Mouse (Mus musculus): ENCODE measurements around the gene Arhgap10. TPM values are rescaled to one million over a fixed set of nuclear protein-coding genes. Genes with fewer than 3 reads are reported as not detected.

Gene Arhgap10
- total and polyA plus RNA-seq, 2 experiments from 2014 or later = 4.2 to 5.2 TPM

DNA sequence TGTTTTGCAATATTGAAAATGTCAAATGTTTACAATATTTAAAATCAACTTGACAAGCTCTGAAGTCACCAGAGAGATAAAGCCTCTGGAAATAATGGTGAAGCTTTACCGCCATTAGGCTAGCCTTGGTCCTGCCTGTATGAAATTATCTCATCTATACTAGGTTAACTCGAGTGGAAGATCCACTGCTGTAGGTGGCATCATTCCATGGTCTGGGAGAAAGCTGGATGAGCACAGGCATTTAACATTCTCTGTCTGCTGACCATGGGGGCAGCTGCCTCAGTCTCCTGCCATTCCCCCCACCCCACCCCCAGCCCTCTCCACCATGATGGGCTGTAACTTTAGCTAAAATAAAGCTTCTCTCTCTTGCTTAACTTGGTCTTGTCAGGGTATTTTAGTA, 200.0 kb downstream of the Arhgap10 start:
- H3K4me2 ChIP-seq (ENCODE audit: low read depth, low read length) = no peak overlapping the region
- no peaks in the 10 kb centered on the region for H3K36me3 ChIP-seq (ENCODE audit: insufficient read depth, low read length)
- H3K9me3 ChIP-seq (ENCODE audit: low read length) = no peaks in the 10 kb centered on the region
- WGBS = 76% methylated on average over 2 of the region's 2 CpGs
- no peak for TF ChIP-seq CTCF (IDR thresholded peaks at IDR 0.05; ENCODE audit: low read depth)
- no peak for DNase-seq (ENCODE audit: low spot score)
- no peak overlapping the region for H3K4me3 ChIP-seq (ENCODE audit: low read length)
- H3K9ac ChIP-seq (replicated peaks; ENCODE audit: low read length) = no peak overlapping the region
- peaks cover 4% of the 10 kb centered on the region for H3K4me1 ChIP-seq (ENCODE audit: insufficient read depth, low read length)
- ATAC-seq = no peak
- H3K27ac ChIP-seq = no peak overlapping the region
- H3K27me3 ChIP-seq (ENCODE audit: insufficient read depth, low read length) = no peaks in the 10 kb centered on the region

- DNase-seq (ENCODE audit: low spot score) (peak; percentile 57), ATAC-seq (peak; percentile 47)
- WGBS = 38% methylated on average over 3 of the region's 3 CpGs
- Histone ChIP-seq H3K27me3 (ENCODE audit: insufficient read depth, low read length) (no peaks in the 10 kb centered on the region), H3K9me3 (ENCODE audit: low read length) (no peaks in the 10 kb centered on the region), H3K4me1 (ENCODE audit: insufficient read depth, low read length) (peaks cover 4% of the 10 kb centered on the region), H3K9ac (replicated peaks; ENCODE audit: low read length) (no peak overlapping the region), H3K36me3 (ENCODE audit: insufficient read depth, low read length) (no peaks in the 10 kb centered on the region), H3K4me3 (ENCODE audit: low read length) (no peak overlapping the region), H3K27ac (no peak overlapping the region), H3K4me2 (ENCODE audit: low read depth, low read length) (no peak overlapping the region)
- TF ChIP-seq CTCF (IDR thresholded peaks at IDR 0.05; ENCODE audit: low read depth) = no peak
These were observed 204.8 kb downstream of the Arhgap10 start for GRCm38 (mm10) chr8:77313003-77313402.

DNA sequence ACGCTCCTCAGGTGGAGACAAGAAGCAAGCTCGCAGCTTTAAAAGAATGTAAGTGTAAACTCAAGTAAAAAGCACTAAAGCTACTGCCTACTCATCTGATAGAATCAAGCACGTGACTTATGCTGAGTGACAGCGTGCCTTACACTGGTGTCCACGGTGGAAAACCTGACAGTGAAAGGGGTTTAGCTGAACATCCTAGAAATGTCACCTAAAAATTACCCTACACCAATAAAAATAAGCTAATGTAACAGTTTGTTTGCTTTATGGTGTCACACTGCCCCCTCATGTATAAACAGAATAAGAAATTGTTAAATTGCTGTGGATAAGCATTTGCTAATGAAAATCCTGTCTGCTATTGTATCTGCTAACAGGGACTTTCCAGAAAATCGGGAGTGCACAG, 206.0 kb downstream of the Arhgap10 start:
- TF ChIP-seq CTCF (IDR thresholded peaks at IDR 0.05; ENCODE audit: low read depth) = peak; percentile 65
- DNase-seq (ENCODE audit: low spot score) = peak; percentile 61

GRCm38 (mm10) chr8:77310541-77310940, 207.2 kb downstream of the Arhgap10 start:
- Histone ChIP-seq H3K36me3 (ENCODE audit: insufficient read depth, low read length) (no peaks in the 10 kb centered on the region), H3K9ac (replicated peaks; ENCODE audit: low read length) (no peak overlapping the region), H3K9me3 (ENCODE audit: low read length) (no peaks in the 10 kb centered on the region), H3K27ac (no peak overlapping the region), H3K4me2 (ENCODE audit: low read depth, low read length) (no peak overlapping the region), H3K4me1 (ENCODE audit: insufficient read depth, low read length) (peaks cover 4% of the 10 kb centered on the region), H3K27me3 (ENCODE audit: insufficient read depth, low read length) (no peaks in the 10 kb centered on the region), H3K4me3 (ENCODE audit: low read length) (no peak overlapping the region)
- 84% methylated on average over 10 of the region's 10 CpGs for WGBS
- no peak for DNase-seq (ENCODE audit: low spot score)
- TF ChIP-seq CTCF (IDR thresholded peaks at IDR 0.05; ENCODE audit: low read depth) = no peak
- no peak for ATAC-seq

More for the DNA sequence above, 206.0 kb downstream of the Arhgap10 start:
- Histone ChIP-seq H3K4me1 (ENCODE audit: insufficient read depth, low read length) (peaks cover 4% of the 10 kb centered on the region), H3K9me3 (ENCODE audit: low read length) (no peaks in the 10 kb centered on the region), H3K4me2 (ENCODE audit: low read depth, low read length) (no peak overlapping the region), H3K36me3 (ENCODE audit: insufficient read depth, low read length) (no peaks in the 10 kb centered on the region), H3K27ac (no peak overlapping the region), H3K4me3 (ENCODE audit: low read length) (no peak overlapping the region), H3K27me3 (ENCODE audit: insufficient read depth, low read length) (no peaks in the 10 kb centered on the region), H3K9ac (replicated peaks; ENCODE audit: low read length) (no peak overlapping the region)
- ATAC-seq = peak; percentile 63; the same call in 1 of the 2 replicates
- WGBS = 73% methylated on average over 6 of the region's 6 CpGs

DNA sequence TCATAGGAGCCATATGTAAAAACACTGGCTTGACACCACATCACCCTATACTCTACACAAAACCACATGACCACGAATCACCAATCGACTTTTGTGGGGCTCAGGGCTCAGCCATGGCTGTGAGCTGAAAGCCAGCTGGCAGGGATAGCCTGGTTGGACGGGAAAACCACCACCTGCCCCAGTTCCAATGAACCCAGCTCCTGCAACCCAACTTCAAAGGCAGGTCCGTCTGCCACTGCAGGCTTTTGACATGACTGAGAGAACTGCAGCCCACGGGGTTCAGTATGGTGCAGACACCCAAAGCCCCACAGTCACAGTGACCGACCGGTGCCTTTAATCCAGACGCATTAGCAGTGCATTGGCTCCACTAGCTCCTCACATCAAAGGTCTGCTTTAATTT, 207.7 kb downstream of the Arhgap10 start:
- H3K4me3 ChIP-seq (ENCODE audit: low read length) = no peak overlapping the region
- 77% methylated on average over 8 of the region's 8 CpGs for WGBS

GRCm38 (mm10) chr8:77294599-77294998, 223.2 kb downstream of the Arhgap10 start:
- no peak overlapping the region for H3K9ac ChIP-seq (replicated peaks; ENCODE audit: low read length)
- no peaks in the 10 kb centered on the region for H3K4me1 ChIP-seq (ENCODE audit: insufficient read depth, low read length)
- no peak overlapping the region for H3K27ac ChIP-seq
- H3K27me3 ChIP-seq (ENCODE audit: insufficient read depth, low read length) = no peaks in the 10 kb centered on the region
- TF ChIP-seq CTCF (IDR thresholded peaks at IDR 0.05; ENCODE audit: low read depth) = no peak
- 81% methylated on average over 11 of the region's 11 CpGs for whole genome bisulfite sequencing
- no peaks in the 10 kb centered on the region for H3K9me3 ChIP-seq (ENCODE audit: low read length)
- H3K36me3 ChIP-seq (ENCODE audit: insufficient read depth, low read length) = no peaks in the 10 kb centered on the region
- DNase-seq (ENCODE audit: low spot score) (no peak), ATAC-seq (no peak)
- H3K4me3 ChIP-seq (ENCODE audit: low read length) = no peak overlapping the region
- H3K4me2 ChIP-seq (ENCODE audit: low read depth, low read length) = no peak overlapping the region

More for the DNA sequence above, 207.7 kb downstream of the Arhgap10 start:
- Histone ChIP-seq H3K9ac (replicated peaks; ENCODE audit: low read length) (no peak overlapping the region), H3K36me3 (ENCODE audit: insufficient read depth, low read length) (no peaks in the 10 kb centered on the region), H3K27me3 (ENCODE audit: insufficient read depth, low read length) (no peaks in the 10 kb centered on the region), H3K4me1 (ENCODE audit: insufficient read depth, low read length) (peaks cover 4% of the 10 kb centered on the region), H3K9me3 (ENCODE audit: low read length) (no peaks in the 10 kb centered on the region), H3K27ac (no peak overlapping the region), H3K4me2 (ENCODE audit: low read depth, low read length) (no peak overlapping the region)
- DNase-seq (ENCODE audit: low spot score) (no peak), ATAC-seq (no peak)
- TF ChIP-seq CTCF (IDR thresholded peaks at IDR 0.05; ENCODE audit: low read depth) = no peak

DNA sequence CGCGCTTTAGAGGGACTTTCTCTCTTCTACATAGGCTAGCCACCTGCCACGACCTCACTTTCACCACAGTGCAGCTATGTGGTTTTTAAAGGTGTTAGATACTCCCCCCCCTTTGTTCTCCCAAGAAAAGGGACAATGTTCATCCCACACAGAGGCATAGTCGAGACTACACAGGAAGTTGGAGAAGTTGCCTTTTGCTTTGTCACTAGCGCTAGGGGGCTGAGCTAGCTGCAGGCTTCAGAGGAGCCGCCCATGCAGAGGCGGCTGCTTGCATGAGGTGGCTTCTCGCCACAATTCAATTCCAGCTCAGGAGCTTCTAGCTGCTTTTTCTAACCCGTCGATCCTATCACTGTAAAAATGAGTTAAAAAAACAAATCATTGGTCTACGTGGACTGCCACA, 225.1 kb downstream of the Arhgap10 start:
- Histone ChIP-seq H3K9me3 (ENCODE audit: low read length) (no peaks in the 10 kb centered on the region), H3K4me3 (ENCODE audit: low read length) (no peak overlapping the region), H3K4me2 (ENCODE audit: low read depth, low read length) (no peak overlapping the region), H3K9ac (replicated peaks; ENCODE audit: low read length) (no peak overlapping the region), H3K36me3 (ENCODE audit: insufficient read depth, low read length) (no peaks in the 10 kb centered on the region), H3K27ac (no peak overlapping the region), H3K4me1 (ENCODE audit: insufficient read depth, low read length) (no peaks in the 10 kb centered on the region), H3K27me3 (ENCODE audit: insufficient read depth, low read length) (no peaks in the 10 kb centered on the region)
- DNase-seq (ENCODE audit: low spot score) = no peak
- no peak for TF ChIP-seq CTCF (IDR thresholded peaks at IDR 0.05; ENCODE audit: low read depth)
- WGBS = 43% methylated on average over 11 of the region's 11 CpGs
- ATAC-seq = no peak
